Mouse (Mus musculus): ENCODE measurements around the gene Otud7a. TPM values are rescaled to one million over a fixed set of nuclear protein-coding genes. Genes with fewer than 3 reads are reported as not detected.

Gene Otud7a
- polyA plus RNA-seq (2017; shearing (Covaris generic)), result not detected

DNA sequence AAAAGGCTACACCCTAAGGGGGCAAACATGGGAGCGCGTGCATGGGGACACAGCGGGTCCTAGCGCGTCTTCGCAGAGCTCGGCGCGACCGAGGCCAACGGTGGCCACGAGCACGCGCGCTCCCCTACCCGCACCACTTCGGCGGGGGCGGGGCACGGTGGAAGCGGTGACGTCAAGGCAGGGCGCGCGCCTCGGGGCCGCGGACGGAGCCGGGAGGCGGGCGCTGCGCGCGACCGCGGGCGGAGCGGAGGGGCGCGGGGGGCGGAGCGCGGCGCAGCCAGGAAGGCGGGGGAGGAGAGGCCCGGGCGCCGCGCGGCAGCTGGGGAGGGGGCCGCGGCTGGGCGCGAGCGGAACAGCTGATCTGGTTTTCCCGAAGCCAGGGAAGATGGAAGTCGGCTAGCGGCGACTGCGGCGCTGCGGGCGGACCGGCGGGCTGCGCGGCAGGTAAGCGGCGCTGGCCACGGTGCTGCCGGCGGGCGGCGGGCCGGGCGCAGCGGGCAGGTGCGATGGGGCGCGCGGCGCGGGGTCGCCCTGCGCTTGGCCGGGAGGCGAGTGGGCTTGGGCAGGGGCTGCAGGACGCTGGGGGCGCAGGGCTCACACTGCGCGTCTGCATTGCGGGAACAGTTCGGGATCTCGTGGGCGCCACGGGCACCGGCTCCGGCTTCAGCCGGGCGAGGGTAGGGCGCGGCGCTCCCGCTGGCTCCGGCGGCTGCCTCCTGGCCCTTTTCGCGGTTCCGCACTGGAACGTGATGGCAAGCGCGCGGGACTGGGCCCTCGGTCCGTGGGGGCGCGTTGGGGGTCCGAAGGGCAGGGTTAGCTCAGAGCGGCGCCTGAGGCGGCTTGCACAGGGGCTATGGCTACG lies at the start of gene Otud7a:
Gene Otud7a, plus strand, starts transcription at position 268 of the 862 bp plus-strand sequence.

Other genes with a start within 250 kb of the Otud7a start
- gene Chrna7, start 232.2 kb upstream of the Otud7a start, polyA plus RNA-seq (2017; shearing (Covaris generic)), result not detected

Data from effector memory CD4-positive, alpha-beta T cell, adult 5 months (primary cell).